Mouse (Mus musculus) heart, adult 2 months (tissue): ENCODE measurements around the gene 5730522E02Rik.

Source experiments
- CTCF ChIP-seq: fragments of 200-600 bp; IDR thresholded peaks from 2 replicates; pipeline ENCODE4 v1.8.1; 2022; ENCODE audit warnings: antibody characterized with exemption, mild to moderate bottlenecking, moderate library complexity
- POLR2A ChIP-seq: fragments of 200-500 bp; IDR thresholded peaks from 2 replicates; pipeline ENCODE4 v1.6.1; 2011; ENCODE audit warnings: mild to moderate bottlenecking, low read depth, low read length, control low read depth; ENCODE audit not compliant: insufficient read depth

GRCm38 (mm10) chr11:25600030-25600429, 610.5 kb downstream of the 5730522E02Rik start:
- TF ChIP-seq POLR2A (no peak), CTCF (no peak)
